Mouse (Mus musculus) induced T-regulatory cell, adult 2 months (primary cell): ENCODE measurements around the gene Zbtb11.

Experiments
- DNase-seq: peaks from one replicate; pipeline ENCODE4 v3.0.0-alpha.2; 2012; ENCODE audit warnings: low read depth

Gene Zbtb11

GRCm38 (mm10) chr16:55970416-55970815 lies 3.3 kb upstream of the Zbtb11 start:
- no peak for DNase-seq

GRCm38 (mm10) chr16:55971735-55972615 lies 1.7 kb upstream of the Zbtb11 start:
- DNase-seq: peak; percentile 25

- DNase-seq: peak; percentile 66
Measured at GRCm38 (mm10) chr16:55972626-55973201, 969 bp upstream of the Zbtb11 start.

DNA sequence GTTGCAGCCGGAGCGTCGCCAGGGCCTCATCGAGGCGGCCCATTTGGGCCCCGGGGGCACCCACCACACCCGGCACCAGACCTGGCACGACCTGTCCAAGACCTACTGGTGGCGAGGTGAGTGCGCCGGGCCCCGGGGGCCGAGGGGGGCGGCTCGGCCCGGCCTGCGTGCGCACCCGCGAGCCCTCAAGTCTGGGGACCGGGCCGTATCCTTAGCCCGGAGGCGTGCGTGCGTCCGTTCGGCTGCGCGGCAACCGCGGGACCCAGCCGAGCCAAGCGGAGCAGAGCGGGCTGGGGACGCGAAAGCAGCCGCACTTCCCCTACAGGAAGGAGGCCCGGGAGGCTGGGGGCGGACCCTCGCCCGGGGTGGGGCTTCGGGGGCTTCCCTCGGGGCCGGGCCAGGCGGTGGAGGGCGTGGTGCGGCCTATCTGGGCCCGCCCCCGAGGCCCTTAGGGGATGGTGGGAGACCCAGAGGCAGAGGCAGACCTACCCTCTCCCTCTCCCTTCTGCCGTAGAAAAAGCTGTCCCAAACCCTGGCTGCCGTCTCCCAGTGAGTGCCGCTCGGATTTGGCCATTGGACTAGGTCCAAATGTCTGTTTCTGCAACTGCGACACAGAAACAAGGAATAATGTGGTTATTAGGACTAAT lies 696 bp downstream of the Zbtb11 start:
- DNase-seq: peak; percentile 93

DNA sequence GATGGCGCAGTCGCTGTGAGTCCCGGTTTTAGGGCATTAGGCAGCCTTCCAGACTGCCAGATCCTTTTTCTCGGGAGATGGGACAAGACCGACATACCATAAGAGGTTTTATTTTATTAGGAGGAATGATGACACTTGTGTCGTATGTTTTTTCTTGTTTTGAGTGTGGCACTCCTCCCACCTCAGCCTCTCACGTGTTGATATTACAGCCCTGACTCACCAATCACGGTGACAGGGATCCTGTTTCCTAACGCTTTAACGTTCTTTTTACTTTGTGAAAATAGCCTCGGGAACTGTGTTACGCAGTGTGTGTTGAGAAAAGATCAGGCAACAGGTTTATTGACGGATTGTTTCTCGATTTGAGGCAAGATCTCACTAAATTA lies 1.2 kb downstream of the Zbtb11 start:
- peak; percentile 76 for DNase-seq

- no peak for DNase-seq
Measured at GRCm38 (mm10) chr16:55986001-55986400, 12.3 kb downstream of the Zbtb11 start.

GRCm38 (mm10) chr16:55990311-55990710 lies 16.6 kb downstream of the Zbtb11 start:
- DNase-seq: no peak

DNA sequence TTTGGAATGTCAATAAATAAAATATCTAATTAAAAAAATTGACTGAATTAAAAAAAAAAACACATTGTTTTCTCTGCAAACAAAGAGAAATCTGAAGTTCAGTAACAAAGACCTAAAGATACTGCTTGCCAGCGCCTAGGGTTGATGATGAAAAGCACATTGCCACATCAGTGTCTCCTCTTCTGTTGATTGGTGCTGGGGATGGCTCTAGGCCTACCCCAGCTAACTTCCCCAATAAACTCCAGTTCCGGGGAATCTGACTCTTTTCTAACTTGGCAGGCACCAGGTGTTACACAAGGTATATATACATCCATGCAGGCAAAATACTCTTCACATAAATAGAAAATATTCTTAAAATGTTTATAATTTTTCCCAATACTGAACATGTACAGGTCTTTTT lies 20.6 kb downstream of the Zbtb11 start:
- no peak for DNase-seq

GRCm38 (mm10) chr16:56006798-56007197 lies 33.1 kb downstream of the Zbtb11 start:
- DNase-seq: no peak

DNA sequence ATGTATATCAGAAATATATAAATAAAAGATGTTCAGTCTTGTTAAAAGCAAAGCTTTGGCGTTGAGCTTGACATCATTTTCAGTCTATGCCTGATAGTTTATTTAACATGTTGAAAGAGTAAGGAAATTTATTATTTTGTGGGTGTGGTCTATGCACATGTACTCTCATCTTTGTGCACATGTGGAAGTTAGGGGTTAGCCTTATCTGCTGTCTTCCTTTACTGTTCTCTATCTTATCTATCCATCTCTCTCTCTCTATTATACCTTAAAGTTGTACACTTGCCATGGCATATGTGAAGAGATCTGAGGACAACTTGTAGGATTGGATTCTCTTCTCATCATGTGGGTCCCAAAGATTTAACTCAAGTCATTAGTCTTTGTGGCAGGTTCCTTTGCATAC lies 35.2 kb downstream of the Zbtb11 start:
- DNase-seq: no peak

GRCm38 (mm10) chr16:56012789-56013743 lies 39.4 kb downstream of the Zbtb11 start:
- no peak for DNase-seq

DNA sequence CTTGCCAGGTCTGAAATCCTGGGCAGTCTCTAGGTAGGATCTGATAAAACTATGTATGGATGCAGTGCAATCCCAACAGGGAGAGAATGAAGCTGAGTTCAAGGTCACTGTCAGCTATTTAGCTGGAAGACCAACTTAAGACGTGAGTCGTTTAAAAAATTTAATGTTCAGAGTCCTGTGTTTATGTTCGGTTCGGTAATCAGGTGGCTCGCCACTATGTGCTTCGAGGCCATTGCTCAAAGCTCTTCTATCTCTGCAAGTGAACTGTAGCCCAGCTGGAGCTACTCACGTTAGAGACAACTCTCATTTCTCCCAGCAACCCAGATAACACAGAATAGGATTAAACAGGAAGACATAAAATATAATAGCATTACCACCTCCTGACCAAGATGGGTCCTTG lies 40.4 kb downstream of the Zbtb11 start:
- no peak for DNase-seq

DNA sequence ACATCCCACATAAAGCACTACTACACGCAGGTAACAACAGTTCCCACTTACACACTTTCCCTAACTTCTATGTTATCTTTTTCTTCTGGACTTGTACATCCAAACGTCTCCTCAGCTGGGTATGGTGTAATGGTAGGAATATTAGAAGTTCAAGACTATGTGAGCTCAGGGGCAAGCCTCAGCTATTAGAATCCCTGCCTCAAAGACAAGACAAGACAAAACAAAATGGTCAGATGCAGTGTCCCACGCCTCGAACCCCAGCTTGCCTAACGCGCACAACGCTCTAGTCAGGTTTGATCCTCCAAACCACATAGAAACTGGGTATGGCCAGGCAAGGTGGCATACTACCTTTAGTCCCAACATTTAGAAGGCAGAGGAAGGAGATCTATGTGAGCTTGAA lies 46.0 kb downstream of the Zbtb11 start:
- DNase-seq: no peak

- peak; percentile 46 for DNase-seq
Measured at GRCm38 (mm10) chr16:56027854-56028629, 54.4 kb downstream of the Zbtb11 start.

DNA sequence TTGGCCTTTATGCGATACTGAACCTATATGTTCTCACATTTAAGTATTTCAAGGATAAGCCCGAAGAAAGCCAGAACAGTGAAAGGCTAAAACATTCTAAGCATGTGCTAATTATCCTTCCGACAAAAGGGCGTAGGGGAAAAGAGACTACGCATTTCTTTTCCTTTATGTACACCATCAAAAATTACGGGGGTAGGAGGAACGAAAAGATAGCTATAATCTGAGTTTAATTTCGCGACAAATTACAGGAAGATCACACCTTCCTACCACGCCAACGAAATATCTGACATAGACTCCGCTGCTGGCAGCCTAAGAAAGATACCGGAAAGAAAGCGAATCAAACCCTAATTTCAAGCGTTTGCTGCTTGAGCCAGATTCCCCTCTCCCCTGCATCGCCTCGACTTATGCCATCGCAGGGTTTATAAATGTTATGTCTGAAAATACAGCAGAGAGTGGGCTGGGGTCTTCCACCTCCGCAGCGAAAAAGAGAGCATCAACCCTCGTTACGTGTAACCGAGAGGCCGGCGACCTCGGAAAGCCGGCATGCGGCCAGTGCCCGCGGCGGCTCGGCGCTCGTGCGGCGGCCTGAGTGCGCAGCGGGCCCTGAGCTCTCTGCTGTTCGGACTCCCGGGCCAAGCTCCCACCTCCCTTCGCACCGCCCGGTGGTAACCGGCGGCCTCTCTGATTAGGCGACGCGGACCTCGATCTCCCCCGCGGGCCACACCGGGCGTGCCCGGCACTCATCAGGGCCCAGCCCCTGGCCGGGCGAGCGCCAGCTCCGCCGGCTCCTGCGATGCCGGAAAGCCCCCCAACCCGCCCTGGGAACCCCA lies 55.3 kb downstream of the Zbtb11 start:
- DNase-seq: peak; percentile 74

DNA sequence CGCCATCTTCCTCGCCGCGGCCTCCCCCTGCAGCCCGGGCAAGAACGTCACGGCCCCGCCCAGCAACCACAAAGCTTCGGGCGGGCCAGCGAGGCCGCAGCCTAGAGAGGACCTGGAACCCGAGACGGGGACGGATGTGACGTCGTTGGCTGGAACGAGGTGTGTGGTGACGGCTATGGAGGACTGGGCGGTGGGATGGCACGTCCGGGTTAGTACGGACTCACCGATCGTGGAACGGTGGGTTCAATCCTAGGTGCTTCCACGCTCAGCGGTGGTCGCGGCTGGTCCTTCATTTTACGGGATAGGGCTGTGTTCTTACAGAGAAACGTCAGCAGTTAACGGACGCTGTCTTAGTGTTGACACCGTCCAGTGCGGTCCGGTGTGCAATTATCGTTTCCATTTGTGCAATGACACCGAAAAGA lies 56.0 kb downstream of the Zbtb11 start, which contains the start of gene Pcnp:
Pcnp (minus strand) TSS at position 79 of the 422 bp plus-strand sequence.
- peak; percentile 98 for DNase-seq

DNA sequence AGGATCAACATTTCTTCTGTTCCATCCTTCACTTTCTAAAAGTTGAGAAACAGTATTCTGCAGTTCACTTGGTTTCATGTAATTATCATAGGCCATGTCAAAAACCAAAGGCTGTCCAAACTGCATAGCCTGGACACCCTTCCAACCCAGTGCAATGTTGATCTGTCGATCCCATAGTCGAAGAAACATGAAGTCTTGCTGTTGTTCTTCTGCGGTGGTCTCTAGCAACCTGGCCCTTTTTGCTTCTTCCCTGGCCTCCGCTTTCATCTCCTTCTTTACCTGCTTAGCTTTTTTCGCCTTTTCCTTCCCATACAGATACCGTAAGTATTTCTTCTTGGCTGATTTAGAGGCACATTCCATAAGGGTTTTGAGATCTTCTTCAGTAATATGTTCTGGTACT lies 60.9 kb downstream of the Zbtb11 start:
- no peak for DNase-seq

DNA sequence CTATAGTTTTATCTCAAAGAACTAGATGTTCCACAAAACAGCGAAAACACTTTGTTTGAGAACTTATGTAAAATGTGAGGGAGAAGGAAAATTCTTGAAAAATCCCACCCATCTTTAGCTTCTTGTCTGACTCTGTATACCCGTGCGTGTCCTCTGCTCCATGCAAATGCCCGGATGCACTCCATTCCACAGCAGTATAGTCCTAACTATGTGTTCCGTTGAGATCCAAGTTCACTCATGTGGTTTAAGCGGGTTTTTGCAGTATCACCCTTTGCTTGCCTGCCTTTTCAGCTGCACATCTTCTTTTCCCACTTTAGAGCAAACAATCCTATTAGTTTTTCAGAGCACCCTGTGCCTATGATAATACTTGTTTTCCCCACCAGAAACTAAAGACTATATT lies 62.8 kb downstream of the Zbtb11 start:
- DNase-seq: peak; percentile 35

- peak; percentile 95 for DNase-seq
Measured at GRCm38 (mm10) chr16:56037138-56038010, 63.7 kb downstream of the Zbtb11 start, which contains the start of gene Trmt10c. TSS of gene Trmt10c (minus strand) at chr16:56037819.
